Mouse (Mus musculus): ENCODE data around the gene Ptpro. TPM values are rescaled to one million over a fixed set of nuclear protein-coding genes. Genes with fewer than 3 reads are reported as not detected.

Ptpro gene
- polyA plus RNA-seq, 1 experiment from 2014 or later = 4.5 TPM

GRCm38 (mm10) chr6:137302561-137302960 lies 50.4 kb downstream of the Ptpro start:
- Histone ChIP-seq H3K4me2 (ENCODE audit: low read depth, low read length) (no peak overlapping the region), H3K36me3 (replicated peaks; ENCODE audit: control insufficient read depth, insufficient read depth, low read depth, low read length) (no peaks in the 10 kb centered on the region), H3K27me3 (ENCODE audit: control insufficient read depth, insufficient read depth, low read length) (no peaks in the 10 kb centered on the region), H3K4me1 (ENCODE audit: control insufficient read depth, insufficient read depth, low read length) (no peaks in the 10 kb centered on the region), H3K9ac (replicated peaks; ENCODE audit: low read length) (no peak overlapping the region), H3K27ac (replicated peaks; ENCODE audit: low read depth, low read length) (no peak overlapping the region), H3K4me3 (ENCODE audit: low read depth, low read length) (no peak overlapping the region), H3K9me3 (replicated peaks; ENCODE audit: control insufficient read depth, low read length) (no peaks in the 10 kb centered on the region)
- 82% methylated on average over 4 of the region's 4 CpGs for WGBS
- DNase-seq (ENCODE audit: low spot score) (no peak), ATAC-seq (replicated peaks; ENCODE audit: insufficient number of reproducible peaks, low FRiP score, low TSS enrichment, low read depth) (no peak)

- H3K4me2 ChIP-seq (ENCODE audit: low read depth, low read length) = no peak overlapping the region
- no peak for ATAC-seq (replicated peaks; ENCODE audit: insufficient number of reproducible peaks, low FRiP score, low TSS enrichment, low read depth)
- no peaks in the 10 kb centered on the region for H3K27me3 ChIP-seq (ENCODE audit: control insufficient read depth, insufficient read depth, low read length)
- DNase-seq (ENCODE audit: low spot score) = no peak
- H3K36me3 ChIP-seq (replicated peaks; ENCODE audit: control insufficient read depth, insufficient read depth, low read depth, low read length) = no peaks in the 10 kb centered on the region
- no peaks in the 10 kb centered on the region for H3K4me1 ChIP-seq (ENCODE audit: control insufficient read depth, insufficient read depth, low read length)
- no peak overlapping the region for H3K4me3 ChIP-seq (ENCODE audit: low read depth, low read length)
- H3K27ac ChIP-seq (replicated peaks; ENCODE audit: low read depth, low read length) = no peak overlapping the region
- H3K9me3 ChIP-seq (replicated peaks; ENCODE audit: control insufficient read depth, low read length) = no peaks in the 10 kb centered on the region
- WGBS = 90% methylated on average over 2 of the region's 2 CpGs
- H3K9ac ChIP-seq (replicated peaks; ENCODE audit: low read length) = no peak overlapping the region
Measured at GRCm38 (mm10) chr6:137303824-137304223, 51.7 kb downstream of the Ptpro start.

GRCm38 (mm10) chr6:137315265-137315664 lies 63.1 kb downstream of the Ptpro start:
- Histone ChIP-seq H3K27me3 (ENCODE audit: control insufficient read depth, insufficient read depth, low read length) (no peaks in the 10 kb centered on the region), H3K4me2 (ENCODE audit: low read depth, low read length) (no peak overlapping the region), H3K27ac (replicated peaks; ENCODE audit: low read depth, low read length) (no peak overlapping the region), H3K36me3 (replicated peaks; ENCODE audit: control insufficient read depth, insufficient read depth, low read depth, low read length) (no peaks in the 10 kb centered on the region), H3K4me3 (ENCODE audit: low read depth, low read length) (no peak overlapping the region), H3K4me1 (ENCODE audit: control insufficient read depth, insufficient read depth, low read length) (no peaks in the 10 kb centered on the region), H3K9ac (replicated peaks; ENCODE audit: low read length) (no peak overlapping the region), H3K9me3 (replicated peaks; ENCODE audit: control insufficient read depth, low read length) (no peaks in the 10 kb centered on the region)
- ATAC-seq (replicated peaks; ENCODE audit: insufficient number of reproducible peaks, low FRiP score, low TSS enrichment, low read depth) = no peak
- 71% methylated on average over 4 of the region's 4 CpGs for WGBS
- DNase-seq (ENCODE audit: low spot score) = no peak

- WGBS = 89% methylated on average over 6 of the region's 6 CpGs
- H3K9ac ChIP-seq (replicated peaks; ENCODE audit: low read length) = no peak overlapping the region
- H3K4me1 ChIP-seq (ENCODE audit: control insufficient read depth, insufficient read depth, low read length) = no peaks in the 10 kb centered on the region
- no peak overlapping the region for H3K27ac ChIP-seq (replicated peaks; ENCODE audit: low read depth, low read length)
- ATAC-seq (replicated peaks; ENCODE audit: insufficient number of reproducible peaks, low FRiP score, low TSS enrichment, low read depth) (no peak), DNase-seq (ENCODE audit: low spot score) (no peak)
- no peaks in the 10 kb centered on the region for H3K27me3 ChIP-seq (ENCODE audit: control insufficient read depth, insufficient read depth, low read length)
- H3K9me3 ChIP-seq (replicated peaks; ENCODE audit: control insufficient read depth, low read length) = no peaks in the 10 kb centered on the region
- H3K4me3 ChIP-seq (ENCODE audit: low read depth, low read length) = no peak overlapping the region
- H3K36me3 ChIP-seq (replicated peaks; ENCODE audit: control insufficient read depth, insufficient read depth, low read depth, low read length) = no peaks in the 10 kb centered on the region
- no peak overlapping the region for H3K4me2 ChIP-seq (ENCODE audit: low read depth, low read length)
Measured at GRCm38 (mm10) chr6:137316358-137316757, 64.2 kb downstream of the Ptpro start.

- no peaks in the 10 kb centered on the region for H3K36me3 ChIP-seq (replicated peaks; ENCODE audit: control insufficient read depth, insufficient read depth, low read depth, low read length)
- H3K27me3 ChIP-seq (ENCODE audit: control insufficient read depth, insufficient read depth, low read length) = no peaks in the 10 kb centered on the region
- H3K4me3 ChIP-seq (ENCODE audit: low read depth, low read length) = no peak overlapping the region
- WGBS = 92% methylated on average over 6 of the region's 6 CpGs
- no peak overlapping the region for H3K9ac ChIP-seq (replicated peaks; ENCODE audit: low read length)
- DNase-seq (ENCODE audit: low spot score) (no peak), ATAC-seq (replicated peaks; ENCODE audit: insufficient number of reproducible peaks, low FRiP score, low TSS enrichment, low read depth) (no peak)
- no peaks in the 10 kb centered on the region for H3K9me3 ChIP-seq (replicated peaks; ENCODE audit: control insufficient read depth, low read length)
- no peak overlapping the region for H3K4me2 ChIP-seq (ENCODE audit: low read depth, low read length)
- no peaks in the 10 kb centered on the region for H3K4me1 ChIP-seq (ENCODE audit: control insufficient read depth, insufficient read depth, low read length)
- no peak overlapping the region for H3K27ac ChIP-seq (replicated peaks; ENCODE audit: low read depth, low read length)
Measured at GRCm38 (mm10) chr6:137317509-137317908, 65.4 kb downstream of the Ptpro start.

GRCm38 (mm10) chr6:137318242-137318861 lies 66.2 kb downstream of the Ptpro start:
- no peak overlapping the region for H3K9ac ChIP-seq (replicated peaks; ENCODE audit: low read length)
- 89% methylated on average over 12 of the region's 12 CpGs for WGBS
- H3K4me1 ChIP-seq (ENCODE audit: control insufficient read depth, insufficient read depth, low read length) = no peaks in the 10 kb centered on the region
- H3K36me3 ChIP-seq (replicated peaks; ENCODE audit: control insufficient read depth, insufficient read depth, low read depth, low read length) = no peaks in the 10 kb centered on the region
- no peak overlapping the region for H3K4me3 ChIP-seq (ENCODE audit: low read depth, low read length)
- no peaks in the 10 kb centered on the region for H3K9me3 ChIP-seq (replicated peaks; ENCODE audit: control insufficient read depth, low read length)
- ATAC-seq (replicated peaks; ENCODE audit: insufficient number of reproducible peaks, low FRiP score, low TSS enrichment, low read depth) (no peak), DNase-seq (ENCODE audit: low spot score) (no peak)
- H3K4me2 ChIP-seq (ENCODE audit: low read depth, low read length) = no peak overlapping the region
- H3K27me3 ChIP-seq (ENCODE audit: control insufficient read depth, insufficient read depth, low read length) = no peaks in the 10 kb centered on the region
- no peak overlapping the region for H3K27ac ChIP-seq (replicated peaks; ENCODE audit: low read depth, low read length)

- no peaks in the 10 kb centered on the region for H3K27me3 ChIP-seq (ENCODE audit: control insufficient read depth, insufficient read depth, low read length)
- H3K9ac ChIP-seq (replicated peaks; ENCODE audit: low read length) = no peak overlapping the region
- no peak for ATAC-seq (replicated peaks; ENCODE audit: insufficient number of reproducible peaks, low FRiP score, low TSS enrichment, low read depth)
- no peak overlapping the region for H3K4me2 ChIP-seq (ENCODE audit: low read depth, low read length)
- 22% methylated on average over 1 of the region's 1 CpGs for WGBS
- no peak overlapping the region for H3K27ac ChIP-seq (replicated peaks; ENCODE audit: low read depth, low read length)
- no peak for DNase-seq (ENCODE audit: low spot score)
- no peaks in the 10 kb centered on the region for H3K9me3 ChIP-seq (replicated peaks; ENCODE audit: control insufficient read depth, low read length)
- no peaks in the 10 kb centered on the region for H3K4me1 ChIP-seq (ENCODE audit: control insufficient read depth, insufficient read depth, low read length)
- no peaks in the 10 kb centered on the region for H3K36me3 ChIP-seq (replicated peaks; ENCODE audit: control insufficient read depth, insufficient read depth, low read depth, low read length)
- H3K4me3 ChIP-seq (ENCODE audit: low read depth, low read length) = no peak overlapping the region
Measured at GRCm38 (mm10) chr6:137319658-137320057, 67.5 kb downstream of the Ptpro start.

GRCm38 (mm10) chr6:137327718-137328117 lies 75.6 kb downstream of the Ptpro start:
- no peaks in the 10 kb centered on the region for H3K9me3 ChIP-seq (replicated peaks; ENCODE audit: control insufficient read depth, low read length)
- H3K4me1 ChIP-seq (ENCODE audit: control insufficient read depth, insufficient read depth, low read length) = no peaks in the 10 kb centered on the region
- no peak overlapping the region for H3K27ac ChIP-seq (replicated peaks; ENCODE audit: low read depth, low read length)
- no peak overlapping the region for H3K4me3 ChIP-seq (ENCODE audit: low read depth, low read length)
- H3K36me3 ChIP-seq (replicated peaks; ENCODE audit: control insufficient read depth, insufficient read depth, low read depth, low read length) = no peaks in the 10 kb centered on the region
- DNase-seq (ENCODE audit: low spot score) = no peak
- ATAC-seq (replicated peaks; ENCODE audit: insufficient number of reproducible peaks, low FRiP score, low TSS enrichment, low read depth) = no peak
- no peak overlapping the region for H3K9ac ChIP-seq (replicated peaks; ENCODE audit: low read length)
- H3K4me2 ChIP-seq (ENCODE audit: low read depth, low read length) = no peak overlapping the region
- WGBS = 87% methylated on average over 9 of the region's 9 CpGs
- no peaks in the 10 kb centered on the region for H3K27me3 ChIP-seq (ENCODE audit: control insufficient read depth, insufficient read depth, low read length)

Measured in embryonic facial prominence, embryonic 11.5 days (tissue).